8 mouse cellular contexts compared by ENCODE assay signal in the genomic region with DNA sequence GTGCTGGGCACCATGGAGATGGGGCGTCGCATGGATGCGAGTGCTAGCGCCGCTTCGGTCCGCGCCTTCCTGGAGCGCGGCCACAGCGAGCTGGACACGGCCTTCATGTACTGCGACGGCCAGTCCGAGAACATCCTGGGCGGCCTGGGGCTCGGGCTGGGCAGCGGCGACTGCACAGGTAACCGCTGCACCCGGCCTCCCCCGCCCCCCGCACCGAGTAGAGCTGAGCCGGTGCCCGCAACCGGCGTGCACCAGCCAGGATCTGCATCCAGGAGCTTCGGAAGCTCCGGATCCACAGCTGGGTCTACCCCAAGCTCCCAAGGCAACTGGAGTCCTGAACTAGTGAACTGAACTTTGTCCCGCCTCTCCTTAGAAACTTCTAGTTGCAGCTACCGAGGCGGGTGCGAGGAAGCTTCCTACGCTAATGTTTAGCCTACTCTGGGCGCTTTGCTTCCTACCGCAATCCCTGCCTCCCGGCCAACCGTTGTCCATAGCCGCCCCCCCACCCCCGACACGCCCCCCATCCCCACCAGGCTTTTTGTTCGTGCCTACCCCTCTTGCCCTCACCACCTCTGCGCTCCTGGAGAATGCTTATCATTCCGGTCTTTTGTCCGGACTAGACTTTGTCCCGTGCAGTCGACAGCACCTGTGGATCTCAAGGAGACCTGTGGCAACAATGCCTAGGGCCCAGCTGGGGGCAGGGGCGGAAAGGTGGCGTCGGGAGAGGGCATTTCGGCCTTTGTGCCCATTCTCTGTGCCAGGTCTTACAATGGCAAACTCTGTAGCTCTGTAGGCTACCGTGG. TPM values are rescaled to one million over a fixed set of nuclear protein-coding genes. Genes with fewer than 3 reads are reported as not detected.
DNase-seq lines count a peak whose midpoint lies in the region; ATAC-seq and TF ChIP-seq lines count a peak whose summit lies in the region.

No protein-coding gene starts in this region.

- under 1% methylated on average over 53 of the region's 53 CpGs for WGBS in thymus, adult 2 months
- under 1% methylated on average over 39 of the region's 53 CpGs for WGBS in macrophage (ENCODE audit: missing documents)

- no peak for DNase-seq in cerebellum, postnatal 14 days
- DNase-seq in thymus, adult 2 months, result no peak
- DNase-seq in thymus, postnatal 14 days, result no peak
- DNase-seq in urinary bladder, adult 2 months (ENCODE audit: low spot score), result no peak
- DNase-seq in adrenal gland, postnatal 36 days, result no peak

- peak; percentile 49; the same call in 1 of the 2 replicates for ATAC-seq in cerebellum, adult (ENCODE audit: insufficient number of reproducible peaks, low FRiP score, low TSS enrichment)
- ATAC-seq in inflammation-experienced regulatory T-cells, adult 6 months, result peak; percentile 34

- no peak overlapping the region for H3K27ac ChIP-seq in thymus, adult 2 months (ENCODE audit: control insufficient read depth, insufficient read depth, low read length)
- H3K27ac ChIP-seq in macrophage, result no peak overlapping the region

- H3K4me1 ChIP-seq in thymus, adult 2 months (replicated peaks; ENCODE audit: control insufficient read depth, insufficient read depth, low read length), result peaks cover 13% of the 10 kb centered on the region

- H3K4me3 ChIP-seq in thymus, adult 2 months (ENCODE audit: control insufficient read depth, insufficient read depth, low read length), result peak overlapping the region; percentile 89
- peak overlapping the region; percentile 34 for H3K4me3 ChIP-seq in macrophage (ENCODE audit: inconsistent target)

- H3K27me3 ChIP-seq in thymus, adult 2 months (ENCODE audit: control insufficient read depth, insufficient read depth, low read length), result peaks cover 3% of the 10 kb centered on the region; the same call in 1 of the 2 replicates

- H3K79me2 ChIP-seq in macrophage (ENCODE audit: inconsistent target), result peaks cover 32% of the 10 kb centered on the region

- TF ChIP-seq CTCF in thymus, adult 2 months (IDR thresholded peaks at IDR 0.05; ENCODE audit: borderline replicate concordance, control insufficient read depth, extremely low read depth, insufficient read depth, low read length, poor library complexity), result no peak

- H3K36me3 ChIP-seq in thymus, adult 2 months (ENCODE audit: control insufficient read depth, insufficient read depth, low read length), result no peaks in the 10 kb centered on the region
- peaks cover 8% of the 10 kb centered on the region for H3K36me3 ChIP-seq in macrophage (ENCODE audit: inconsistent target)

- TF ChIP-seq POLR2A in thymus, adult 2 months (IDR thresholded peaks at IDR 0.05; ENCODE audit: control insufficient read depth, extremely low read depth, insufficient read depth, low read length, poor library complexity), result no peak

RNA-seq across cellular contexts. Expression of a gene that starts 0.6 kb away (rescaled TPM):
- 29.5 and 33.3 TPM in 2 replicates for polyA plus RNA-seq in thymus, adult 2 months (2012; rRNA removed)
- 1 to 10 TPM; 5.4 to 7.7 (median 6.8) TPM for polyA plus RNA-seq in inflammation-experienced regulatory T-cells, adult 6 months (2017; shearing (Covaris generic))
- 10 to 100 TPM in 3 of 26 experiments, 1 to 10 TPM in 14, under 1 TPM in 3, not detected in 6; 0.66 to 13.8 (median 4.1) TPM for total RNA-seq in macrophage (2018; cell fraction: chromatin; rRNA removed)
- total RNA-seq in macrophage (2018; cell fraction: cytosol; rRNA removed), result 10 to 100 TPM in 24 of 26 experiments, 1 to 10 TPM in 2; 9.5 to 28.9 (median 16.6) TPM
- 10 to 100 TPM in 3 of 26 experiments, 1 to 10 TPM in 23; 1.8 to 13.8 (median 3.8) TPM for total RNA-seq in macrophage (2018; cell fraction: nucleus; rRNA removed)
- polyA plus RNA-seq in macrophage (2018), result 17.1 to 29.2 TPM (median 20.7 TPM) in 3 replicates
- 8.7 and 15.3 TPM in 2 replicates for polyA plus RNA-seq in urinary bladder, adult 2 months (2012; rRNA removed)
- total RNA-seq in adrenal gland, postnatal 36 days (2021), result 10 to 100 TPM; 65.8 to 69.2 TPM

RNA-seq across cellular contexts. Expression of a gene that starts 0.6 kb away (rescaled TPM):
- polyA plus RNA-seq in thymus, adult 2 months (2012; rRNA removed), result 42.6 and 50.1 TPM in 2 replicates
- 10 to 100 TPM in 1 of 3 experiments, 1 to 10 TPM in 2; 7.6 to 10.0 (median 9.7) TPM for polyA plus RNA-seq in inflammation-experienced regulatory T-cells, adult 6 months (2017; shearing (Covaris generic))
- total RNA-seq in macrophage (2018; cell fraction: chromatin; rRNA removed), result 10 to 100 TPM; 10.3 to 95.5 (median 30.2) TPM
- total RNA-seq in macrophage (2018; cell fraction: cytosol; rRNA removed), result 10 to 100 TPM; 25.2 to 67.1 (median 48.6) TPM
- 100 to 1,000 TPM in 1 of 26 experiments, 10 to 100 TPM in 25; 12.0 to 109 (median 50.4) TPM for total RNA-seq in macrophage (2018; cell fraction: nucleus; rRNA removed)
- 45.9 to 58.5 TPM (median 53.8 TPM) in 3 replicates for polyA plus RNA-seq in macrophage (2018)
- polyA plus RNA-seq in urinary bladder, adult 2 months (2012; rRNA removed), result 10.2 and 11.6 TPM in 2 replicates
- total RNA-seq in adrenal gland, postnatal 36 days (2021), result 1 to 10 TPM; 7.9 to 9.4 TPM

RNA-seq across cellular contexts. Expression of a gene that starts 41.3 kb away (rescaled TPM):
- polyA plus RNA-seq in thymus, adult 2 months (2012; rRNA removed), result 33.7 and 37.6 TPM in 2 replicates
- polyA plus RNA-seq in inflammation-experienced regulatory T-cells, adult 6 months (2017; shearing (Covaris generic)), result 10 to 100 TPM; 34.9 to 56.1 (median 49.1) TPM
- 10 to 100 TPM; 13.5 to 41.1 (median 27.0) TPM for total RNA-seq in macrophage (2018; cell fraction: chromatin; rRNA removed)
- total RNA-seq in macrophage (2018; cell fraction: cytosol; rRNA removed), result 10 to 100 TPM; 17.3 to 28.5 (median 24.7) TPM
- 10 to 100 TPM; 12.1 to 51.7 (median 21.6) TPM for total RNA-seq in macrophage (2018; cell fraction: nucleus; rRNA removed)
- polyA plus RNA-seq in macrophage (2018), result 20.9 to 65.1 TPM (median 23.6 TPM) in 3 replicates
- polyA plus RNA-seq in urinary bladder, adult 2 months (2012; rRNA removed), result 40.5 and 42.4 TPM in 2 replicates
- 10 to 100 TPM; 65.3 to 78.7 TPM for total RNA-seq in adrenal gland, postnatal 36 days (2021)

RNA-seq across cellular contexts. Expression of a gene that starts 41.3 kb away (rescaled TPM):
- polyA plus RNA-seq in thymus, adult 2 months (2012; rRNA removed), result 34.2 and 41.6 TPM in 2 replicates
- 10 to 100 TPM; 19.5 to 25.3 (median 24.8) TPM for polyA plus RNA-seq in inflammation-experienced regulatory T-cells, adult 6 months (2017; shearing (Covaris generic))
- 100 to 1,000 TPM in 1 of 26 experiments, 10 to 100 TPM in 25; 22.9 to 102 (median 56.0) TPM for total RNA-seq in macrophage (2018; cell fraction: chromatin; rRNA removed)
- 10 to 100 TPM; 29.5 to 65.8 (median 44.7) TPM for total RNA-seq in macrophage (2018; cell fraction: cytosol; rRNA removed)
- 100 to 1,000 TPM in 8 of 26 experiments, 10 to 100 TPM in 18; 46.7 to 154 (median 90.0) TPM for total RNA-seq in macrophage (2018; cell fraction: nucleus; rRNA removed)
- 15.7 to 25.8 TPM (median 19.1 TPM) in 3 replicates for polyA plus RNA-seq in macrophage (2018)
- polyA plus RNA-seq in urinary bladder, adult 2 months (2012; rRNA removed), result 41.3 and 43.8 TPM in 2 replicates
- 10 to 100 TPM; 53.0 to 63.1 TPM for total RNA-seq in adrenal gland, postnatal 36 days (2021)

RNA-seq across cellular contexts. Expression of a gene that starts 41.3 kb away (rescaled TPM):
- 301 and 312 TPM in 2 replicates for polyA plus RNA-seq in thymus, adult 2 months (2012; rRNA removed)
- polyA plus RNA-seq in inflammation-experienced regulatory T-cells, adult 6 months (2017; shearing (Covaris generic)), result 10 to 100 TPM; 32.1 to 69.4 (median 56.7) TPM
- total RNA-seq in macrophage (2018; cell fraction: chromatin; rRNA removed), result 1,000 to 10,000 TPM in 1 of 26 experiments, 100 to 1,000 TPM in 25; 321 to 1,248 (median 606) TPM
- 100 to 1,000 TPM; 105 to 262 (median 140) TPM for total RNA-seq in macrophage (2018; cell fraction: cytosol; rRNA removed)
- 100 to 1,000 TPM; 171 to 726 (median 319) TPM for total RNA-seq in macrophage (2018; cell fraction: nucleus; rRNA removed)
- polyA plus RNA-seq in macrophage (2018), result 106 to 123 TPM (median 108 TPM) in 3 replicates
- polyA plus RNA-seq in urinary bladder, adult 2 months (2012; rRNA removed), result 169 and 190 TPM in 2 replicates
- total RNA-seq in adrenal gland, postnatal 36 days (2021), result 100 to 1,000 TPM; 159 to 191 TPM
